Mouse (Mus musculus): Measurements from ENCODE around the gene Srgap3. TPM values are rescaled to one million over a fixed set of nuclear protein-coding genes. Genes with fewer than 3 reads are reported as not detected.

Srgap3 gene
- polyA plus RNA-seq, 1 experiment: 5.8 TPM

GRCm38 (mm10) chr6:112976541-112976940, 29.5 kb upstream of the Srgap3 start:
- Histone ChIP-seq H3K4me1 (ENCODE audit: control insufficient read depth, insufficient read depth, low read length) (no peaks in the 10 kb centered on the region; the same call in 1 of the 2 replicates), H3K36me3 (ENCODE audit: control insufficient read depth, insufficient read depth, low read length) (no peaks in the 10 kb centered on the region), H3K27ac (ENCODE audit: insufficient read depth, low read depth, low read length) (no peak overlapping the region), H3K27me3 (replicated peaks; ENCODE audit: control insufficient read depth, insufficient read depth, low read length) (no peaks in the 10 kb centered on the region), H3K4me3 (ENCODE audit: insufficient read depth, low read depth, low read length) (no peak overlapping the region)
- DNase-seq: no peak
- no peak for TF ChIP-seq POLR2A (IDR thresholded peaks at IDR 0.05; ENCODE audit: low read depth, low read length)
- TF ChIP-seq CTCF (conservative IDR thresholded peaks at IDR 0.05; ENCODE audit: insufficient read depth, insufficient read length, low read depth, low read length): no peak

GRCm38 (mm10) chr6:112976136-112976535, 29.1 kb upstream of the Srgap3 start:
- peak; percentile 14 for DNase-seq
- H3K27me3 ChIP-seq (replicated peaks; ENCODE audit: control insufficient read depth, insufficient read depth, low read length): no peaks in the 10 kb centered on the region
- no peak overlapping the region for H3K4me3 ChIP-seq (ENCODE audit: insufficient read depth, low read depth, low read length)
- H3K27ac ChIP-seq (ENCODE audit: insufficient read depth, low read depth, low read length): no peak overlapping the region
- H3K36me3 ChIP-seq (ENCODE audit: control insufficient read depth, insufficient read depth, low read length): no peaks in the 10 kb centered on the region
- no peaks in the 10 kb centered on the region; the same call in 1 of the 2 replicates for H3K4me1 ChIP-seq (ENCODE audit: control insufficient read depth, insufficient read depth, low read length)
- no peak for TF ChIP-seq POLR2A (IDR thresholded peaks at IDR 0.05; ENCODE audit: low read depth, low read length)
- TF ChIP-seq CTCF (conservative IDR thresholded peaks at IDR 0.05; ENCODE audit: insufficient read depth, insufficient read length, low read depth, low read length): no peak
- WGBS: 72% methylated on average over 16 of the region's 16 CpGs

- Histone ChIP-seq H3K36me3 (ENCODE audit: control insufficient read depth, insufficient read depth, low read length) (no peaks in the 10 kb centered on the region), H3K27me3 (replicated peaks; ENCODE audit: control insufficient read depth, insufficient read depth, low read length) (no peaks in the 10 kb centered on the region), H3K27ac (ENCODE audit: insufficient read depth, low read depth, low read length) (no peak overlapping the region), H3K4me3 (ENCODE audit: insufficient read depth, low read depth, low read length) (no peak overlapping the region), H3K4me1 (ENCODE audit: control insufficient read depth, insufficient read depth, low read length) (no peaks in the 10 kb centered on the region; the same call in 1 of the 2 replicates)
- TF ChIP-seq CTCF (conservative IDR thresholded peaks at IDR 0.05; ENCODE audit: insufficient read depth, insufficient read length, low read depth, low read length): no peak
- no peak for TF ChIP-seq POLR2A (IDR thresholded peaks at IDR 0.05; ENCODE audit: low read depth, low read length)
- WGBS: 77% methylated on average over 19 of the region's 19 CpGs
- no peak for DNase-seq
Observed at GRCm38 (mm10) chr6:112973786-112974720, 27.0 kb upstream of the Srgap3 start.

- Histone ChIP-seq H3K4me1 (ENCODE audit: control insufficient read depth, insufficient read depth, low read length) (no peaks in the 10 kb centered on the region; the same call in 1 of the 2 replicates), H3K27me3 (replicated peaks; ENCODE audit: control insufficient read depth, insufficient read depth, low read length) (no peaks in the 10 kb centered on the region), H3K36me3 (ENCODE audit: control insufficient read depth, insufficient read depth, low read length) (no peaks in the 10 kb centered on the region), H3K27ac (ENCODE audit: insufficient read depth, low read depth, low read length) (no peak overlapping the region), H3K4me3 (ENCODE audit: insufficient read depth, low read depth, low read length) (no peak overlapping the region)
- no peak for DNase-seq
- 47% methylated on average over 18 of the region's 18 CpGs for WGBS
- no peak for TF ChIP-seq POLR2A (IDR thresholded peaks at IDR 0.05; ENCODE audit: low read depth, low read length)
- TF ChIP-seq CTCF (conservative IDR thresholded peaks at IDR 0.05; ENCODE audit: insufficient read depth, insufficient read length, low read depth, low read length): no peak
Observed at GRCm38 (mm10) chr6:112972858-112973631, 26.0 kb upstream of the Srgap3 start.

GRCm38 (mm10) chr6:112972127-112972526, 25.1 kb upstream of the Srgap3 start:
- TF ChIP-seq POLR2A (IDR thresholded peaks at IDR 0.05; ENCODE audit: low read depth, low read length) (no peak), CTCF (conservative IDR thresholded peaks at IDR 0.05; ENCODE audit: insufficient read depth, insufficient read length, low read depth, low read length) (no peak)
- no peaks in the 10 kb centered on the region for H3K36me3 ChIP-seq (ENCODE audit: control insufficient read depth, insufficient read depth, low read length)
- DNase-seq: no peak
- no peaks in the 10 kb centered on the region; the same call in 1 of the 2 replicates for H3K4me1 ChIP-seq (ENCODE audit: control insufficient read depth, insufficient read depth, low read length)
- H3K27ac ChIP-seq (ENCODE audit: insufficient read depth, low read depth, low read length): no peak overlapping the region
- H3K4me3 ChIP-seq (ENCODE audit: insufficient read depth, low read depth, low read length): no peak overlapping the region
- H3K27me3 ChIP-seq (replicated peaks; ENCODE audit: control insufficient read depth, insufficient read depth, low read length): no peaks in the 10 kb centered on the region
- 78% methylated on average over 10 of the region's 10 CpGs for WGBS

- Histone ChIP-seq H3K27me3 (replicated peaks; ENCODE audit: control insufficient read depth, insufficient read depth, low read length) (no peaks in the 10 kb centered on the region), H3K4me3 (ENCODE audit: insufficient read depth, low read depth, low read length) (no peak overlapping the region), H3K27ac (ENCODE audit: insufficient read depth, low read depth, low read length) (no peak overlapping the region), H3K36me3 (ENCODE audit: control insufficient read depth, insufficient read depth, low read length) (no peaks in the 10 kb centered on the region), H3K4me1 (ENCODE audit: control insufficient read depth, insufficient read depth, low read length) (no peaks in the 10 kb centered on the region; the same call in 1 of the 2 replicates)
- no peak for DNase-seq
- no peak for TF ChIP-seq CTCF (conservative IDR thresholded peaks at IDR 0.05; ENCODE audit: insufficient read depth, insufficient read length, low read depth, low read length)
- no peak for TF ChIP-seq POLR2A (IDR thresholded peaks at IDR 0.05; ENCODE audit: low read depth, low read length)
- 54% methylated on average over 6 of the region's 6 CpGs for WGBS
Observed at GRCm38 (mm10) chr6:112971116-112971768, 24.2 kb upstream of the Srgap3 start.

Measured in kidney, adult 2 months (tissue).